Mouse (Mus musculus): ENCODE data around the gene Stxbp5. TPM values are rescaled to one million over a fixed set of nuclear protein-coding genes. Genes with fewer than 3 reads are reported as not detected.

Stxbp5 gene
- polyA plus RNA-seq, 1 experiment from 2014 or later: 6.0 TPM

DNA sequence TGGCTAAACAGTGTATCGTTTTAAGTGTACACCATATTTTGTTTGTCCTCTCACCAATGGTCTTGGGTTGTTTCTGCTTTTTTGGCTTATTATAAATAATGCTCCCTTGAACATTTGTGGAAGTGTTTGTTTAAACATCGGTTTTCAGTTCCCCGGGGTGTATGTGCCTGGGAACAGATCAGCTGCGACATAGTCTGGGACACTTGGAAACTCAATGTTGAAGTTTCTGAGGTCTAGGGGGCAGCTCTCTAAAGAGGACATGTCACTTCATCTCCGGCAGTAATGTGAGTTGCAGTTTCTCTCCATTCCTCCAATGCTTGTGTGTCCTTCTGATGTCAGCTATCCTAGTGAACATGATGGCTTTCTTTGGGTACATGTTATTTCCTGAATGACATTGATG is 137.0 kb downstream of the Stxbp5 start:
- ATAC-seq (ENCODE audit: insufficient read depth) (peak; percentile 55), DNase-seq (peak; percentile 66)

DNA sequence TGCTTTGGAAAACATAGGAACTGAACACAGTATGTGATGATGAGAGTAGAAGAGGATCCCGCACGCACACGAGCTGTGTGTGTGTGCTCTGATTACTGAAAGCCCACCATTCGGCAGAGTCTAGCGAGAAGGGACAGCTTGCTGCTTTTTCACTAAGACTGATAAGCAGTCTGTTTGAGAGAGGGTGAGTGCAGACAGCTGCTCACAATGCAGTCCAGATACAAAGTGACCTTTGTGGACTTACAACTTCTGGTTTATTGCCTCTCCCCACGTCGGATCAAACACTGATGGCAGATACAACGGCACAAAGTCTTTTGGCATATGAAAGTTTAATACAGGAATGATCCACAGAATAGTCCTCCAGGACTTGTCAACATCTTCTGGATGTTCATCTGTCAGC is 140.6 kb downstream of the Stxbp5 start:
- H3K27me3 ChIP-seq (ENCODE audit: insufficient read depth, low read length): no peaks in the 10 kb centered on the region
- no peaks in the 10 kb centered on the region for H3K4me1 ChIP-seq (ENCODE audit: insufficient read depth)
- 50% methylated on average over 8 of the region's 8 CpGs for WGBS
- no peak overlapping the region for H3K4me3 ChIP-seq (ENCODE audit: low read depth, low read length)
- H3K36me3 ChIP-seq (ENCODE audit: insufficient read depth): peaks cover 22% of the 10 kb centered on the region; the same call in 1 of the 2 replicates
- H3K9ac ChIP-seq: no peak overlapping the region
- no peak for DNase-seq
- no peak overlapping the region for H3K4me2 ChIP-seq
- H3K9me3 ChIP-seq (ENCODE audit: low read depth, low read length): no peaks in the 10 kb centered on the region
- ATAC-seq (ENCODE audit: insufficient read depth): no peak
- no peak overlapping the region for H3K27ac ChIP-seq (ENCODE audit: low read depth)
- no peak for TF ChIP-seq CTCF (IDR thresholded peaks at IDR 0.05; ENCODE audit: low read depth)

More for the DNA sequence above, 137.0 kb downstream of the Stxbp5 start:
- no peak overlapping the region for H3K9ac ChIP-seq
- peak overlapping the region; percentile 6; the same call in 1 of the 2 replicates for H3K27ac ChIP-seq (ENCODE audit: low read depth)
- H3K27me3 ChIP-seq (ENCODE audit: insufficient read depth, low read length): no peaks in the 10 kb centered on the region
- no peak overlapping the region for H3K4me3 ChIP-seq (ENCODE audit: low read depth, low read length)
- H3K4me2 ChIP-seq: no peak overlapping the region
- H3K36me3 ChIP-seq (ENCODE audit: insufficient read depth): peaks cover 32% of the 10 kb centered on the region; the same call in 1 of the 2 replicates
- H3K4me1 ChIP-seq (ENCODE audit: insufficient read depth): no peaks in the 10 kb centered on the region
- TF ChIP-seq CTCF (IDR thresholded peaks at IDR 0.05; ENCODE audit: low read depth): no peak
- 49% methylated on average over 5 of the region's 5 CpGs for WGBS
- no peaks in the 10 kb centered on the region for H3K9me3 ChIP-seq (ENCODE audit: low read depth, low read length)

DNA sequence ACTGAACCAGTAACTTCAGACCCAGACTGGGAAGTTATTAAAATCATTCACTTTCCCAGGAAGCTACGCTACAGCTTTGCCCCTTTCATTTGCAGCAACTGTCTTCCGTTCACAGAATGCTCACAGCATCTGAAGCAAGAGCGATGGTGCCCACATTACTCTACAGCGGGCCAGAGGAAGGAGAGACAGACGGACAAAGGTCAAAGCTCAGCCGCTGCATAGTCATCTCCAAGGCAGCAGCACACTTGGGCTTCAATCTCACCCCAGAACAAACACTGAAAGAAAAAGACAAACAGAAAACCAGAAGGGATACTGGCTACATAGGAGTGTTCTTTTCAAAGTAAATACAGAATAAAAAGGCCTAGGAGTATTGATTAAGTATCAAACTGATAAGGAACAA is 144.3 kb downstream of the Stxbp5 start:
- DNase-seq: no peak
- Histone ChIP-seq H3K9ac (no peak overlapping the region), H3K4me2 (no peak overlapping the region), H3K27ac (ENCODE audit: low read depth) (no peak overlapping the region), H3K36me3 (ENCODE audit: insufficient read depth) (peaks cover 14% of the 10 kb centered on the region; the same call in 1 of the 2 replicates), H3K9me3 (ENCODE audit: low read depth, low read length) (no peaks in the 10 kb centered on the region), H3K4me3 (ENCODE audit: low read depth, low read length) (no peak overlapping the region), H3K4me1 (ENCODE audit: insufficient read depth) (no peaks in the 10 kb centered on the region), H3K27me3 (ENCODE audit: insufficient read depth, low read length) (no peaks in the 10 kb centered on the region)
- TF ChIP-seq CTCF (IDR thresholded peaks at IDR 0.05; ENCODE audit: low read depth): no peak
- WGBS: 36% methylated on average over 6 of the region's 6 CpGs
- no peak for ATAC-seq (ENCODE audit: insufficient read depth)

DNA sequence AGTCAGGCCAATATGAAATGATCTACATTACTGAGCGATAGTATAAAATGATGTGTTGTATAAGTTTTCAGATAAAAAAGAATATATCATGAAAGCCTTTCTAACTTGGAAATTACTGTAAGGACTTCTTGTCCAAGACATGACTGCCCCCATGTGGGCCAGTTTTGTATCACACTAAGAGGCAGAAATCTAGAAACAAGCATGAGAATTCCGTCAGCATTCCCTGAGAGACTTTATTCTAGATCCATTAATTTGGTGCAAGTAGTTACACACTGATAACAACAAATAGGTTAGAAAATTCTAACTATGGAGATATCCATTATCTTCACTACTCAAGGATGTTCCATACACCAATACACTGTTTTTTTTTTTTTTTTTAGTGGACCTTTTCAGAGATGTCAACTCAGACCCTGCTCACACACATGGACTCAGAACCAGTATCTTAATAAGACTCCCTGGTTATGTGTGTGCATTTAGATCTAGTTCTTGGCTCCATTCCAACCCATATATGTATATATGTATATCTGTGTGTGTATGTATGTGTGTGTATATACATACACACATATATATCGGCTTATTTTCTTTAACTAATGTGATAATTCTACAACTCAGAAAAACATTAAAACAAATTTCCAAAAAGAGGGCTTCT is 145.9 kb downstream of the Stxbp5 start:
- 41% methylated on average over 3 of the region's 3 CpGs for WGBS
- DNase-seq (peak; percentile 95), ATAC-seq (ENCODE audit: insufficient read depth) (peak; percentile 31; the same call in 1 of the 2 replicates)
- no peaks in the 10 kb centered on the region for H3K9me3 ChIP-seq (ENCODE audit: low read depth, low read length)
- peaks cover 4% of the 10 kb centered on the region; the same call in 1 of the 2 replicates for H3K36me3 ChIP-seq (ENCODE audit: insufficient read depth)
- no peaks in the 10 kb centered on the region for H3K27me3 ChIP-seq (ENCODE audit: insufficient read depth, low read length)
- no peak overlapping the region for H3K9ac ChIP-seq
- TF ChIP-seq CTCF (IDR thresholded peaks at IDR 0.05; ENCODE audit: low read depth): peak; percentile 76
- no peaks in the 10 kb centered on the region for H3K4me1 ChIP-seq (ENCODE audit: insufficient read depth)
- H3K4me3 ChIP-seq (ENCODE audit: low read depth, low read length): no peak overlapping the region
- H3K4me2 ChIP-seq: no peak overlapping the region
- no peak overlapping the region for H3K27ac ChIP-seq (ENCODE audit: low read depth)

DNA sequence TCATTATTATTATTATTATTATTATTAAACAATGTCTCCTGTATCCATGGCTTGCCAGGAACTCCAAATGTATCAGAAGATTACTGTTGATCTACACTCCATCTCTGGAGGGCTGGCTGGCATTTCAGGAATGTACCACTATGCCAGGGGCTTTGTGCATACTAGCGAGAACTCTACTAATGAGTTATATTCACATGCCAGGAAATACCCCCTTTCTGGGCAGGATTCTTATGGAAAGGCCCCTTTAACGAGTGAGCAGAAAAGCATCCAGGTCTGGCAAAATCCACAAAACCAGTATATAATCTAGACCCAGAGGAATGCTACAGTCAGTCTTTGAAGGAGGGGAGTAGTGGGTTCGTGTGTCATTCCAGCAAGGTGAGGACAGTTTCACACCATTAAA is 167.0 kb downstream of the Stxbp5 start:
- TF ChIP-seq CTCF (IDR thresholded peaks at IDR 0.05; ENCODE audit: low read depth): no peak
- no peaks in the 10 kb centered on the region for H3K9me3 ChIP-seq (ENCODE audit: low read depth, low read length)
- H3K4me3 ChIP-seq (ENCODE audit: low read depth, low read length): no peak overlapping the region
- H3K36me3 ChIP-seq (ENCODE audit: insufficient read depth): no peaks in the 10 kb centered on the region
- no peak overlapping the region for H3K9ac ChIP-seq
- no peak for DNase-seq
- no peak overlapping the region for H3K4me2 ChIP-seq
- no peak for ATAC-seq (ENCODE audit: insufficient read depth)
- no peaks in the 10 kb centered on the region for H3K27me3 ChIP-seq (ENCODE audit: insufficient read depth, low read length)
- no peaks in the 10 kb centered on the region for H3K4me1 ChIP-seq (ENCODE audit: insufficient read depth)
- no peak overlapping the region for H3K27ac ChIP-seq (ENCODE audit: low read depth)
- WGBS: 60% methylated on average over 3 of the region's 3 CpGs

DNA sequence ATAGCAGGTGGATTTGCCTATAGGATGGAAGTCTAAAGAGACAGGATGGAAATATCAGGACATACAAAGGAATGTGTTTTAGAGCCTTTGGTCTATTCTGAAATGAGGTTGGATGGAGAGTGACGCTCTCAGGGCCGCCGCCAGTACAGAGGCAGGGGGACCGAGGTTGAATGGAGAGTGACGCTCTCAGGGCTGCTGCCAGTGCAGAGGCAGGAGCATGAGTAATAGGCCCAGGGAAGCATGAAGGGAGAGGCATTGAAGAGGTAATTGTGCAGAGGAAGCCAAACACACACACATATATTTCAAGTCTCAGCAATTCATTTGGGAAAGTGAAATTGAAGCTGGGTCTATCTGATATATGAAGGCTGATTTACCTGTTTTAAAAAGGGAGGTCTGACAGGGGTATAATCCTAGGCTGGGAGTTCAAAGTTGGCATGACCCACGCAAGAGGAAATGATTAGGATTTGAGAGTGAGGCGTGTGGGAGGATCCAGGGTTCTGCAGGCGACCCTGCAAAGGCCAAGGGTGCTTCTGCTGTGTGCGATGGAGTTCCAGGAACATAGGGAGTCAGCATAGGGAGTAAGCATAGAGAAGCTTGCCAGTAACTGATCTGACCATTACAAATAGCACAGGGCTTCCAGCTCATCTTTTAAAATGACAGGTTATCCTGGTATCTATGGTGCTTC is 168.7 kb downstream of the Stxbp5 start:
- Histone ChIP-seq H3K36me3 (ENCODE audit: insufficient read depth) (no peaks in the 10 kb centered on the region), H3K4me1 (ENCODE audit: insufficient read depth) (no peaks in the 10 kb centered on the region), H3K4me2 (no peak overlapping the region), H3K9ac (no peak overlapping the region), H3K27me3 (ENCODE audit: insufficient read depth, low read length) (no peaks in the 10 kb centered on the region), H3K9me3 (ENCODE audit: low read depth, low read length) (no peaks in the 10 kb centered on the region), H3K4me3 (ENCODE audit: low read depth, low read length) (no peak overlapping the region), H3K27ac (ENCODE audit: low read depth) (no peak overlapping the region)
- no peak for ATAC-seq (ENCODE audit: insufficient read depth)
- DNase-seq: no peak
- WGBS: 78% methylated on average over 9 of the region's 9 CpGs
- no peak for TF ChIP-seq CTCF (IDR thresholded peaks at IDR 0.05; ENCODE audit: low read depth)

DNA sequence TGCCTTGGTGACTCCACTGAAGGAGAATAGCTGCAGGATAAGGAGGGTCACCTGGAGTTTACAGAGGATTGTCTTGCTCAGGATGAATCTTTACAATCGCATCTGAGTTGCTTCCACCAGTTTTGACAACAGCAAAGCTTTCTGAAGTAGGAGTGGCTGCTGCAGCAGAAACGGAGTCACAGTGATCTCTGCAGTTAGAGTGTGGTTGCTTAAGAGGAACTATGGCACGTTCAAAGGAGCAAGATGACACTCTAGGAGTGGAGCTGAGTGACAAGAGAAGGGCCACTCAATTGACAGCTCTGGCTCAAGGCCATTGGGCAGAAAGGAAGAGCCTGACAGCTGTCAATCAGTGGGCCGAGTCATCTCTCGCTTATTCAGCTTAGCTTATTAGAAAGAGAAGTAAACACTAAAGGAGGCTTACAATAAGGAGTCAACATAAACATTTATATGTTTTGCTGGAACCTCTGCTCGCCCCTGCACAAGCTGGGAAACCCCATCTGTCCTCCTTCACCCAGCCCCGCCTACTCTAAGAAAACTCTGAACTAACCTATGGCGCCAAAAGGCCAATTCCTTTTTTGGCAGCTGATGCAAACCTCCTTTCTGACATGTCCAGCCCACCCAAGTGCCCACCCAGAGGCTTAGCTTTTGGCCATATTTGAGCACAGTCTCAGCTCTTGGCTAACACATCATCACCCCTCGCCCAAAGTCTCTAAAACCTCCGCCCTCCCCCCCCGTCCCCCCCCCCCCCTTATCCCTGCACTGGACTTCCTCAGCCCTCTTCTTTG is 178.2 kb downstream of the Stxbp5 start:
- Histone ChIP-seq H3K4me3 (ENCODE audit: low read depth, low read length) (no peak overlapping the region), H3K9ac (no peak overlapping the region), H3K4me1 (ENCODE audit: insufficient read depth) (no peaks in the 10 kb centered on the region), H3K9me3 (ENCODE audit: low read depth, low read length) (no peaks in the 10 kb centered on the region), H3K4me2 (no peak overlapping the region), H3K27me3 (ENCODE audit: insufficient read depth, low read length) (no peaks in the 10 kb centered on the region), H3K36me3 (ENCODE audit: insufficient read depth) (no peaks in the 10 kb centered on the region), H3K27ac (ENCODE audit: low read depth) (no peak overlapping the region)
- peak; percentile 86 for ATAC-seq (ENCODE audit: insufficient read depth)
- peak; percentile 73 for DNase-seq
- no peak for TF ChIP-seq CTCF (IDR thresholded peaks at IDR 0.05; ENCODE audit: low read depth)
- WGBS: 59% methylated on average over 11 of the region's 11 CpGs

Data from lung, embryonic 14.5 days (tissue).